Mouse (Mus musculus) ovary, postnatal 14 days (tissue): Measurements from ENCODE around the gene Slc39a7.
"Not testable (repeated sequence)": the region's sequence is repeated elsewhere in the genome, so short reads cannot be mapped to it uniquely, and the experiment has no call there.

Source experiments
- DNase-seq: peaks from one replicate; pipeline ENCODE4 v3.0.0; 2022; ENCODE audit warnings: low spot score

The Slc39a7 gene

GRCm38 (mm10) chr17:34029890-34030595 lies 1.4 kb downstream of the Slc39a7 start:
- no peak for DNase-seq

- no peak for DNase-seq
Measured at GRCm38 (mm10) chr17:34029150-34029889, 2.2 kb downstream of the Slc39a7 start.

- DNase-seq, result no peak
Measured at GRCm38 (mm10) chr17:34028501-34029149, 2.9 kb downstream of the Slc39a7 start.

GRCm38 (mm10) chr17:34027656-34028223 lies 3.7 kb downstream of the Slc39a7 start, which contains the start of gene H2-Ke6:
Gene H2-Ke6 (minus strand): TSS chr17:34028060.
- peak; percentile 82 for DNase-seq

GRCm38 (mm10) chr17:34026917-34027655 lies 4.4 kb downstream of the Slc39a7 start:
- no peak for DNase-seq

GRCm38 (mm10) chr17:34026221-34026620 lies 5.3 kb downstream of the Slc39a7 start:
- DNase-seq, result no peak

- DNase-seq, result no peak
Measured at GRCm38 (mm10) chr17:34025756-34026151, 5.7 kb downstream of the Slc39a7 start.

- DNase-seq, result no peak
Measured at GRCm38 (mm10) chr17:34024861-34025755, 6.4 kb downstream of the Slc39a7 start.

GRCm38 (mm10) chr17:34024317-34024821 lies 7.1 kb downstream of the Slc39a7 start, which contains the start of gene Ring1:
Gene Ring1 (minus strand): TSS chr17:34024680.
- peak; percentile 81 for DNase-seq

- no peak for DNase-seq
Measured at GRCm38 (mm10) chr17:34023678-34024077, 7.8 kb downstream of the Slc39a7 start.

- DNase-seq, result no peak
Measured at GRCm38 (mm10) chr17:34022987-34023386, 8.5 kb downstream of the Slc39a7 start.

GRCm38 (mm10) chr17:34022414-34022783 lies 9.1 kb downstream of the Slc39a7 start:
- DNase-seq, result no peak

- DNase-seq, result no peak
Measured at GRCm38 (mm10) chr17:34021539-34022413, 9.7 kb downstream of the Slc39a7 start.

- no peak for DNase-seq
Measured at GRCm38 (mm10) chr17:34013436-34013835, 18.0 kb downstream of the Slc39a7 start.

- DNase-seq, result no peak
Measured at GRCm38 (mm10) chr17:34010156-34010555, 21.3 kb downstream of the Slc39a7 start.

- DNase-seq, result no peak
Measured at GRCm38 (mm10) chr17:34006570-34006969, 24.9 kb downstream of the Slc39a7 start.

GRCm38 (mm10) chr17:34003426-34003825 lies 28.1 kb downstream of the Slc39a7 start:
- DNase-seq, result no peak

GRCm38 (mm10) chr17:34000796-34001195 lies 30.7 kb downstream of the Slc39a7 start:
- not testable (repeated sequence) for DNase-seq

GRCm38 (mm10) chr17:34000150-34000537 lies 31.3 kb downstream of the Slc39a7 start, which contains the start of gene H2-K1:
Gene H2-K1 (minus strand): TSS chr17:34000347.
- peak; percentile 86 for DNase-seq
